35 mouse cellular contexts compared by ENCODE assay signal in the genomic region with DNA sequence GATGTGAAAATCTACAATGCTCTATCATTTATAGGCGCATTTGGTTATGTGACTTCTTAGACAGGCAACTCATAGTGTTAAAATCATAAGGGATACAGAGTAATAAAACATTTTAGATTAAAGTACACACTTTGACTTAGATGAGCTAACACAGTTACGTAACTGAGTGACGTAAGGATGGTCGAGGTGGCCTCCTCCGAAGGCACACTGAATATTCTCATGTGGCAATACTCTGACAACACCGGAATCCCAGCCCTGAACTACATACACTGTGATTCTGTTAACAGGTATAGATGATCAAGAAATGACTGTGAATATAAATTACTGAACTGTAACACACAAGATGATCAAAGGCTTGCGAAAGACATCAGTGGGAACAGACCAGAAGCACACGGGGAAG. TPM values are rescaled to one million over a fixed set of nuclear protein-coding genes. Genes with fewer than 3 reads are reported as not detected.
DNase-seq lines count a peak whose midpoint lies in the region; ATAC-seq and TF ChIP-seq lines count a peak whose summit lies in the region.
"Had no signal": no experiment of that assay in that cellular context is flagged by ENCODE, and none has a peak within 500 bp of the region (broad histone marks: within the 10 kb centered on the region; RNA-seq: fewer than 3 reads in every experiment).

No protein-coding gene starts in this region.

- H3K9me3 ChIP-seq in liver, postnatal 0 days (ENCODE audit: low read length), result no peaks in the 10 kb centered on the region
- no peaks in the 10 kb centered on the region for H3K9me3 ChIP-seq in liver, embryonic 12.5 days (replicated peaks)
- H3K9me3 ChIP-seq in midbrain, embryonic 11.5 days (ENCODE audit: control insufficient read depth, low read length), result no peaks in the 10 kb centered on the region
- no peaks in the 10 kb centered on the region for H3K9me3 ChIP-seq in midbrain, embryonic 14.5 days (ENCODE audit: control insufficient read depth, low read length)
- H3K9me3 ChIP-seq: embryonic facial prominence, embryonic 12.5 days; embryonic facial prominence, embryonic 15.5 days; heart, embryonic 10.5 days; hindbrain, embryonic 12.5 days; hindbrain, embryonic 15.5 days had no signal

- 68% methylated on average over 8 of the region's 8 CpGs for WGBS in liver, postnatal 0 days (ENCODE audit: insufficient replicate concordance)
- 84% methylated on average over 8 of the region's 8 CpGs for WGBS in liver, embryonic 12.5 days (ENCODE audit: insufficient replicate concordance)
- 96% methylated on average over 8 of the region's 8 CpGs for WGBS in midbrain, embryonic 11.5 days
- 96% methylated on average over 8 of the region's 8 CpGs for WGBS in midbrain, embryonic 14.5 days

- H3K4me2 ChIP-seq in liver, postnatal 0 days (ENCODE audit: low read depth, low read length), result no peak overlapping the region
- no peak overlapping the region for H3K4me2 ChIP-seq in liver, embryonic 12.5 days
- no peak overlapping the region for H3K4me2 ChIP-seq in midbrain, embryonic 11.5 days
- H3K4me2 ChIP-seq in midbrain, embryonic 14.5 days (ENCODE audit: low read length), result no peak overlapping the region
- H3K4me2 ChIP-seq: embryonic facial prominence, embryonic 12.5 days; embryonic facial prominence, embryonic 15.5 days; hindbrain, embryonic 12.5 days; hindbrain, embryonic 15.5 days had no signal

- peaks cover 39% of the 10 kb centered on the region for H3K36me3 ChIP-seq in liver, postnatal 0 days (replicated peaks; ENCODE audit: insufficient read depth, low read length)
- peaks cover 24% of the 10 kb centered on the region for H3K36me3 ChIP-seq in liver, embryonic 12.5 days
- H3K36me3 ChIP-seq in midbrain, embryonic 11.5 days (ENCODE audit: control insufficient read depth, insufficient read depth, low read length), result no peaks in the 10 kb centered on the region; the same call in 1 of the 2 replicates
- no peaks in the 10 kb centered on the region for H3K36me3 ChIP-seq in midbrain, embryonic 14.5 days (ENCODE audit: control insufficient read depth, insufficient read depth, low read length)
- H3K36me3 ChIP-seq: hindbrain, embryonic 12.5 days; hindbrain, embryonic 15.5 days had no signal

- no peaks in the 10 kb centered on the region for H3K4me1 ChIP-seq in liver, postnatal 0 days (ENCODE audit: insufficient read depth)
- H3K4me1 ChIP-seq in liver, embryonic 12.5 days, result no peaks in the 10 kb centered on the region
- H3K4me1 ChIP-seq in midbrain, embryonic 11.5 days (ENCODE audit: control insufficient read depth, insufficient read depth, low read length), result no peaks in the 10 kb centered on the region
- no peaks in the 10 kb centered on the region for H3K4me1 ChIP-seq in midbrain, embryonic 14.5 days (ENCODE audit: control insufficient read depth, insufficient read depth, low read length)
- H3K4me1 ChIP-seq: embryonic facial prominence, embryonic 12.5 days; embryonic facial prominence, embryonic 15.5 days; heart, embryonic 10.5 days; hindbrain, embryonic 15.5 days had no signal

- peak; percentile 62; the same call in 1 of the 2 replicates for ATAC-seq in liver, postnatal 0 days
- no peak for ATAC-seq in liver, embryonic 12.5 days
- no peak for ATAC-seq in midbrain, embryonic 11.5 days (ENCODE audit: low FRiP score)
- no peak for ATAC-seq in midbrain, embryonic 14.5 days (ENCODE audit: low FRiP score, low TSS enrichment)
- ATAC-seq in megakaryocyte progenitor cell, adult 5-6 weeks (replicated peaks; ENCODE audit: poor library complexity), result 0 out of 2 replicates have a peak, but pooled peaks have one; percentile 42
- ATAC-seq: activated CD4-positive, CD25-positive, alpha-beta regulatory T cell, adult 4 months; CD4-positive, CD25-positive, alpha-beta regulatory T cell, adult 4 months; forebrain, embryonic 14.5 days; forebrain, postnatal 0 days had no signal

- no peak overlapping the region for H3K9ac ChIP-seq in liver, postnatal 0 days (replicated peaks)
- no peak overlapping the region for H3K9ac ChIP-seq in liver, embryonic 12.5 days
- H3K9ac ChIP-seq in midbrain, embryonic 11.5 days (ENCODE audit: low read length), result no peak overlapping the region
- H3K9ac ChIP-seq in midbrain, embryonic 14.5 days (replicated peaks; ENCODE audit: low read length), result no peak overlapping the region
- H3K9ac ChIP-seq: embryonic facial prominence, embryonic 12.5 days; embryonic facial prominence, embryonic 15.5 days; forebrain, postnatal 0 days; hindbrain, embryonic 12.5 days; hindbrain, embryonic 15.5 days had no signal

- no peak for TF ChIP-seq EP300 in liver, postnatal 0 days (IDR thresholded peaks at IDR 0.05; ENCODE audit: low read depth)

- no peaks in the 10 kb centered on the region for H3K27me3 ChIP-seq in liver, postnatal 0 days (ENCODE audit: insufficient read depth, low read length)
- H3K27me3 ChIP-seq in liver, embryonic 12.5 days (replicated peaks), result no peaks in the 10 kb centered on the region
- H3K27me3 ChIP-seq in midbrain, embryonic 11.5 days (ENCODE audit: control insufficient read depth, insufficient read depth, low read length), result no peaks in the 10 kb centered on the region
- H3K27me3 ChIP-seq in midbrain, embryonic 14.5 days (ENCODE audit: control insufficient read depth, insufficient read depth, low read length), result no peaks in the 10 kb centered on the region
- H3K27me3 ChIP-seq: embryonic facial prominence, embryonic 12.5 days; embryonic facial prominence, embryonic 15.5 days; hindbrain, embryonic 12.5 days; hindbrain, embryonic 15.5 days had no signal

- H3K4me3 ChIP-seq in liver, postnatal 0 days (ENCODE audit: low read depth, low read length), result no peak overlapping the region
- no peak overlapping the region for H3K4me3 ChIP-seq in liver, embryonic 12.5 days
- no peak overlapping the region for H3K4me3 ChIP-seq in midbrain, embryonic 11.5 days (ENCODE audit: low read depth, low read length)
- H3K4me3 ChIP-seq in midbrain, embryonic 14.5 days (replicated peaks; ENCODE audit: low read depth, low read length), result no peak overlapping the region
- H3K4me3 ChIP-seq: embryonic facial prominence, embryonic 12.5 days; embryonic facial prominence, embryonic 15.5 days; gastrocnemius, adult 2 months; heart, adult 2 months; heart, embryonic 10.5 days; hindbrain, embryonic 12.5 days; hindbrain, embryonic 15.5 days had no signal

- no peak for TF ChIP-seq CTCF in liver, postnatal 0 days (IDR thresholded peaks at IDR 0.05; ENCODE audit: low read depth)

- peak; percentile 14 for DNase-seq in liver, postnatal 0 days
- peak; percentile 33 for DNase-seq in midbrain, embryonic 11.5 days (ENCODE audit: low spot score, missing footprints)
- no peak for DNase-seq in midbrain, embryonic 14.5 days
- DNase-seq in Muller cell, postnatal 12 days (ENCODE audit: inconsistent ontology term), result no peak
- DNase-seq in adrenal gland, adult 18-20 months (ENCODE audit: low spot score in 2 of 2), result no peak
- DNase-seq: adrenal gland, adult 2 months; adrenal gland, postnatal 14 days; cerebellum, adult 11 months; cerebellum, adult 2 months; cerebellum, adult 9-11 months; cerebellum, postnatal 25 days; forebrain, postnatal 0 days; gastrocnemius, adult 2 months; gastrocnemius, postnatal 14 days; heart, adult 2 months had no signal

- no peak overlapping the region for H3K27ac ChIP-seq in liver, postnatal 0 days (ENCODE audit: low read depth)
- H3K27ac ChIP-seq in liver, embryonic 12.5 days, result no peak overlapping the region
- H3K27ac ChIP-seq in midbrain, embryonic 11.5 days (ENCODE audit: low read depth, low read length), result no peak overlapping the region
- no peak overlapping the region for H3K27ac ChIP-seq in midbrain, embryonic 14.5 days (replicated peaks; ENCODE audit: low read depth, low read length)
- H3K27ac ChIP-seq: embryonic facial prominence, embryonic 12.5 days; embryonic facial prominence, embryonic 15.5 days; gastrocnemius, adult 2 months; heart, adult 2 months; heart, embryonic 10.5 days; hindbrain, embryonic 12.5 days; hindbrain, embryonic 15.5 days had no signal

RNA-seq across cellular contexts. Expression of gene Ghsr, which starts 47.5 kb away (rescaled TPM):
- polyA plus RNA-seq in liver, postnatal 0 days (2015; fragmentation: Nextera tagmentation; extraction: Ambion mirVana), result not detected in 2 replicates
- not detected in 2 replicates for polyA plus RNA-seq in liver, embryonic 12.5 days (2016; fragmentation: Nextera tagmentation; extraction: Ambion mirVana)
- polyA plus RNA-seq in midbrain, embryonic 11.5 days (2014; fragmentation: Nextera tagmentation; extraction: Ambion mirVana), result 0.34 and 0.63 TPM in 2 replicates
- polyA plus RNA-seq in midbrain, embryonic 14.5 days (2014; fragmentation: Nextera tagmentation; extraction: Ambion mirVana), result 0.43 and 0.45 TPM in 2 replicates
- total RNA-seq in megakaryocyte progenitor cell, adult 5-6 weeks (2015), result not detected in 2 replicates
- not detected in 2 replicates for total RNA-seq in megakaryocyte progenitor cell, adult 5-6 weeks (2017)
- total RNA-seq in adrenal gland, adult 18-20 months (2021), result not detected
- total RNA-seq: adrenal gland, adult 2 months; adrenal gland, postnatal 14 days; adrenal gland, postnatal 4 days; common myeloid progenitor, adult 5-6 weeks; gastrocnemius, adult 2 months; gastrocnemius, postnatal 14 days; gastrocnemius, postnatal 4 days; heart, adult 2 months; heart, postnatal 25 days; hematopoietic stem cell, adult 5-6 weeks; MEL had no signal
- polyA plus RNA-seq: activated CD4-positive, CD25-positive, alpha-beta regulatory T cell, adult 4 months; adrenal gland, adult 2 months; C2C12; CD4-positive, CD25-positive, alpha-beta regulatory T cell, adult 4 months; embryonic facial prominence, embryonic 12.5 days; embryonic facial prominence, embryonic 15.5 days; forebrain, embryonic 11.5 days; forebrain, embryonic 14.5 days; heart, adult 2 months; heart, embryonic 10.5 days; heart, embryonic 14.5 days; heart, postnatal 0 days had no signal

Comparison
In these comparisons a context has a peak if more than half of its experiments do, and no peak if none do; other contexts are left out.
1. ATAC-seq: peak in liver, postnatal 0 days (single experiment) and megakaryocyte progenitor cell, adult 5-6 weeks (single experiment); none in liver, embryonic 12.5 days (single experiment), midbrain, embryonic 11.5 days (single experiment) and midbrain, embryonic 14.5 days (single experiment).
2. DNase-seq: peak in liver, postnatal 0 days (single experiment) and midbrain, embryonic 11.5 days (single experiment); none in midbrain, embryonic 14.5 days (single experiment), Muller cell, postnatal 12 days (single experiment) and adrenal gland, adult 18-20 months (0 of 2).